Mouse (Mus musculus) B cell, adult (primary cell): ENCODE results near the gene Xaf1. TPM values are rescaled to one million over a fixed set of nuclear protein-coding genes. Genes with fewer than 3 reads are reported as not detected.

Source experiments
- total RNA-seq: library from RNA; stranded (reverse); gene quantifications from 4 replicates; pipeline ENCODE4 v1.2.4, GENCODE M21; 2023; ENCODE audit not compliant: inconsistent age

Xaf1 gene
- 37.8 to 60.0 TPM (median 46.9 TPM) in 4 replicates for total RNA-seq

GRCm38 (mm10) chr11:72301334-72301733 is at the start of gene Xaf1:
TSS of gene Xaf1 (plus strand) at chr11:72301629.

GRCm38 (mm10) chr11:72266960-72267560 is 34.4 kb upstream of the Xaf1 start, which contains the start of gene Slc13a5:
TSS of gene Slc13a5 (minus strand) at chr11:72267222.

GRCm38 (mm10) chr11:72314151-72314895 is 12.9 kb downstream of the Xaf1 start, which contains the start of gene Fbxo39:
TSS of gene Fbxo39 (plus strand) at chr11:72314444.

GRCm38 (mm10) chr11:72362347-72362741 is 60.9 kb downstream of the Xaf1 start, which contains the start of gene Tekt1:
TSS of gene Tekt1 (minus strand) at chr11:72362442.

Other genes with a start within 250 kb of the Xaf1 start
- gene Pitpnm3, start 165.9 kb upstream of the Xaf1 start, total RNA-seq = not detected in 4 replicates
- 0.39 to 1.5 TPM (median 1.3 TPM) in 4 replicates for gene Gm43951, start 94.8 kb upstream of the Xaf1 start, total RNA-seq
- 11.9 to 15.6 TPM (median 13.2 TPM) in 4 replicates for gene 4933427D14Rik, start 94.2 kb upstream of the Xaf1 start, total RNA-seq
- gene Txndc17, start 94.1 kb upstream of the Xaf1 start, total RNA-seq = 26.7 to 36.4 TPM (median 29.0 TPM) in 4 replicates
- gene Med31, start 86.0 kb upstream of the Xaf1 start, total RNA-seq = 37.0 to 44.4 TPM (median 38.9 TPM) in 4 replicates
- not detected in 4 replicates for gene Slc13a5, start 34.4 kb upstream of the Xaf1 start, total RNA-seq
- gene Fbxo39, start 12.8 kb downstream of the Xaf1 start, total RNA-seq = not detected in 4 replicates
- not detected in 4 replicates for gene Tekt1, start 60.8 kb downstream of the Xaf1 start, total RNA-seq
- 0.48 to 0.69 TPM (median 0.51 TPM) in 3 of 4 replicates, not detected in the other for gene Smtnl2, start 110.1 kb downstream of the Xaf1 start, total RNA-seq
- gene Ggt6, start 133.9 kb downstream of the Xaf1 start, total RNA-seq = not detected in 4 replicates
- 169 to 183 TPM (median 175 TPM) in 4 replicates for gene Mybbp1a, start 139.7 kb downstream of the Xaf1 start, total RNA-seq
- 45.7 to 47.9 TPM (median 47.1 TPM) in 4 replicates for gene Spns2, start 188.3 kb downstream of the Xaf1 start, total RNA-seq
- gene Spns3, start 248.9 kb downstream of the Xaf1 start, total RNA-seq = 11.4 to 13.9 TPM (median 12.9 TPM) in 4 replicates